Mouse (Mus musculus) midbrain, embryonic 16.5 days (tissue): Measurements from ENCODE around the gene Pgs1. TPM values are rescaled to one million over a fixed set of nuclear protein-coding genes. Genes with fewer than 3 reads are reported as not detected.

ENCODE experiments used
- ATAC-seq: fragments of 200-750 bp; cut with Nextera tagmentation; 2 replicates; pipeline ENCODE4 v1.8.0; 2017; ENCODE audit warnings: moderate TSS enrichment
- H3K27ac ChIP-seq: fragments of 300-500 bp; sonication (generic); 2 replicates; pipeline ENCODE4 v1.5.1; 2014; ENCODE audit warnings: mild to moderate bottlenecking, low read length, mixed read lengths
- H3K27me3 ChIP-seq: fragments of 300-500 bp; sonication (generic); 2 replicates; pipeline ENCODE4 v1.6.1; 2014; ENCODE audit warnings: low read depth, low read length, mixed read lengths; ENCODE audit not compliant: control insufficient read depth, insufficient read depth
- H3K36me3 ChIP-seq: fragments of 300-500 bp; sonication (generic); 2 replicates; pipeline ENCODE4 v1.6.1; 2014; ENCODE audit warnings: mild to moderate bottlenecking, low read length, moderate library complexity, mixed read lengths; ENCODE audit not compliant: control insufficient read depth, insufficient read depth
- H3K4me1 ChIP-seq: fragments of 300-500 bp; sonication (generic); 2 replicates; pipeline ENCODE4 v1.6.1; 2014; ENCODE audit warnings: mild to moderate bottlenecking, low read length, mixed read lengths; ENCODE audit not compliant: control insufficient read depth, insufficient read depth
- H3K4me2 ChIP-seq: fragments of 300-500 bp; sonication (generic); 2 replicates; pipeline ENCODE4 v1.6.1; 2014; ENCODE audit warnings: mild to moderate bottlenecking, low read length, mixed read lengths
- H3K4me3 ChIP-seq: fragments of 300-500 bp; sonication (generic); 2 replicates; pipeline ENCODE4 v1.5.1; 2014; ENCODE audit warnings: low read depth, mild to moderate bottlenecking, low read length, moderate library complexity, mixed read lengths
- H3K9ac ChIP-seq: fragments of 300-500 bp; sonication (generic); 2 replicates; pipeline ENCODE4 v1.6.1; 2014; ENCODE audit warnings: low read depth, low read length, mixed read lengths
- H3K9me3 ChIP-seq: fragments of 300-500 bp; sonication (generic); replicated peaks from 2 replicates; pipeline ENCODE4 v1.6.1; 2014; ENCODE audit warnings: mild to moderate bottlenecking, low read length, mixed read lengths; ENCODE audit not compliant: control insufficient read depth, poor library complexity, severe bottlenecking
- WGBS: fragments of 180-500 bp; shearing (Covaris S2); extraction: QIAGEN DNeasy Blood & Tissue Kit; methylation state at CpG from one replicate; pipeline ENCODE4 v1.1.7; 2014; 5-methylcytosine and 5-hydroxymethylcytosine counted together
- polyA plus RNA-seq: library from polyadenylated mRNA; unstranded; fragments of >200 nt; fragmentation: Nextera tagmentation; extraction: Ambion mirVana; gene quantifications from 2 replicates; pipeline ENCODE4 v1.2.1, GENCODE M21; 2015

The Pgs1 gene
- polyA plus RNA-seq, 1 experiment from 2014 or later = 61.2 TPM

GRCm38 (mm10) chr11:118012595-118012994, 26.5 kb downstream of the Pgs1 start:
- Histone ChIP-seq H3K9me3 (no peaks in the 10 kb centered on the region), H3K27me3 (no peaks in the 10 kb centered on the region), H3K4me3 (no peak overlapping the region), H3K27ac (no peak overlapping the region), H3K4me2 (no peak overlapping the region), H3K4me1 (peaks cover 8% of the 10 kb centered on the region; the same call in 1 of the 2 replicates), H3K36me3 (peaks cover 11% of the 10 kb centered on the region), H3K9ac (no peak overlapping the region)
- 93% methylated on average over 1 of the region's 1 CpGs for WGBS
- no peak for ATAC-seq

- H3K36me3 ChIP-seq = peaks cover 11% of the 10 kb centered on the region
- no peak for ATAC-seq
- no peak overlapping the region for H3K9ac ChIP-seq
- no peak overlapping the region for H3K4me2 ChIP-seq
- H3K4me3 ChIP-seq = no peak overlapping the region
- WGBS = 88% methylated on average over 2 of the region's 2 CpGs
- H3K27ac ChIP-seq = no peak overlapping the region
- peaks cover 8% of the 10 kb centered on the region; the same call in 1 of the 2 replicates for H3K4me1 ChIP-seq
- no peaks in the 10 kb centered on the region for H3K27me3 ChIP-seq
- H3K9me3 ChIP-seq = no peaks in the 10 kb centered on the region
Observed at GRCm38 (mm10) chr11:118013339-118013738, 27.2 kb downstream of the Pgs1 start.

- 88% methylated on average over 12 of the region's 12 CpGs for WGBS
- Histone ChIP-seq H3K4me1 (0 out of 2 replicates have a peak, but pooled peaks cover 3% of the 10 kb centered on the region), H3K27ac (no peak overlapping the region), H3K36me3 (peaks cover 13% of the 10 kb centered on the region), H3K4me2 (no peak overlapping the region), H3K4me3 (no peak overlapping the region), H3K27me3 (no peaks in the 10 kb centered on the region), H3K9ac (no peak overlapping the region), H3K9me3 (no peaks in the 10 kb centered on the region)
- no peak for ATAC-seq
Observed at GRCm38 (mm10) chr11:118014391-118014995, 28.4 kb downstream of the Pgs1 start.

- Histone ChIP-seq H3K4me1 (no peaks in the 10 kb centered on the region), H3K27ac (no peak overlapping the region), H3K9me3 (no peaks in the 10 kb centered on the region), H3K36me3 (peaks cover 19% of the 10 kb centered on the region), H3K27me3 (no peaks in the 10 kb centered on the region), H3K9ac (no peak overlapping the region), H3K4me2 (no peak overlapping the region), H3K4me3 (no peak overlapping the region)
- ATAC-seq = no peak
- 93% methylated on average over 8 of the region's 8 CpGs for WGBS
Observed at GRCm38 (mm10) chr11:118015381-118016145, 29.5 kb downstream of the Pgs1 start.

- H3K36me3 ChIP-seq = peaks cover 19% of the 10 kb centered on the region
- H3K4me2 ChIP-seq = no peak overlapping the region
- no peak for ATAC-seq
- H3K4me1 ChIP-seq = no peaks in the 10 kb centered on the region
- H3K27ac ChIP-seq = no peak overlapping the region
- WGBS = 94% methylated on average over 4 of the region's 4 CpGs
- no peak overlapping the region for H3K9ac ChIP-seq
- no peaks in the 10 kb centered on the region for H3K27me3 ChIP-seq
- no peak overlapping the region for H3K4me3 ChIP-seq
- no peaks in the 10 kb centered on the region for H3K9me3 ChIP-seq
Observed at GRCm38 (mm10) chr11:118018328-118018727, 32.2 kb downstream of the Pgs1 start.

GRCm38 (mm10) chr11:118021806-118022205, 35.7 kb downstream of the Pgs1 start:
- H3K4me3 ChIP-seq = no peak overlapping the region
- ATAC-seq = no peak
- H3K9me3 ChIP-seq = no peaks in the 10 kb centered on the region
- no peak overlapping the region for H3K27ac ChIP-seq
- WGBS = 55% methylated on average over 1 of the region's 1 CpGs
- no peak overlapping the region for H3K9ac ChIP-seq
- H3K36me3 ChIP-seq = peaks cover 19% of the 10 kb centered on the region
- H3K27me3 ChIP-seq = no peaks in the 10 kb centered on the region
- no peak overlapping the region for H3K4me2 ChIP-seq
- H3K4me1 ChIP-seq = no peaks in the 10 kb centered on the region

- no peaks in the 10 kb centered on the region for H3K9me3 ChIP-seq
- H3K36me3 ChIP-seq = peaks cover 18% of the 10 kb centered on the region
- no peak overlapping the region for H3K27ac ChIP-seq
- no peaks in the 10 kb centered on the region for H3K27me3 ChIP-seq
- WGBS = 95% methylated on average over 7 of the region's 7 CpGs
- H3K4me2 ChIP-seq = no peak overlapping the region
- no peak overlapping the region for H3K9ac ChIP-seq
- no peak for ATAC-seq
- H3K4me1 ChIP-seq = no peaks in the 10 kb centered on the region
- H3K4me3 ChIP-seq = no peak overlapping the region
Observed at GRCm38 (mm10) chr11:118023475-118023874, 37.4 kb downstream of the Pgs1 start.

- no peak overlapping the region for H3K9ac ChIP-seq
- no peaks in the 10 kb centered on the region for H3K27me3 ChIP-seq
- no peak overlapping the region for H3K27ac ChIP-seq
- H3K4me3 ChIP-seq = no peak overlapping the region
- H3K36me3 ChIP-seq = peaks cover 17% of the 10 kb centered on the region
- H3K9me3 ChIP-seq = no peaks in the 10 kb centered on the region
- no peak overlapping the region for H3K4me2 ChIP-seq
- ATAC-seq = no peak
- 78% methylated on average over 2 of the region's 2 CpGs for WGBS
- H3K4me1 ChIP-seq = no peaks in the 10 kb centered on the region
Observed at GRCm38 (mm10) chr11:118024111-118024510, 38.0 kb downstream of the Pgs1 start.

- 0 out of 2 replicates have a peak, but pooled peaks cover 5% of the 10 kb centered on the region for H3K9me3 ChIP-seq
Observed at GRCm38 (mm10) chr11:118029170-118029569, 43.1 kb downstream of the Pgs1 start.

More at GRCm38 (mm10) chr11:118029170-118029569, 43.1 kb downstream of the Pgs1 start:
- Histone ChIP-seq H3K27ac (no peak overlapping the region), H3K4me3 (no peak overlapping the region), H3K27me3 (no peaks in the 10 kb centered on the region), H3K4me1 (no peaks in the 10 kb centered on the region), H3K36me3 (peaks cover 6% of the 10 kb centered on the region), H3K4me2 (no peak overlapping the region), H3K9ac (no peak overlapping the region)
- WGBS = 95% methylated on average over 6 of the region's 6 CpGs
- no peak for ATAC-seq
